Mouse (Mus musculus) A20 (cell line): ENCODE results near the gene Gm4141.
"Not testable (repeated sequence)": the region's sequence is repeated elsewhere in the genome, so short reads cannot be mapped to it uniquely, and the experiment has no call there.

Source experiments
- DNase-seq: peaks from one replicate; pipeline ENCODE4 v3.0.0-alpha.2; 2011; ENCODE audit warnings: low read depth, low spot score

The Gm4141 gene

DNA sequence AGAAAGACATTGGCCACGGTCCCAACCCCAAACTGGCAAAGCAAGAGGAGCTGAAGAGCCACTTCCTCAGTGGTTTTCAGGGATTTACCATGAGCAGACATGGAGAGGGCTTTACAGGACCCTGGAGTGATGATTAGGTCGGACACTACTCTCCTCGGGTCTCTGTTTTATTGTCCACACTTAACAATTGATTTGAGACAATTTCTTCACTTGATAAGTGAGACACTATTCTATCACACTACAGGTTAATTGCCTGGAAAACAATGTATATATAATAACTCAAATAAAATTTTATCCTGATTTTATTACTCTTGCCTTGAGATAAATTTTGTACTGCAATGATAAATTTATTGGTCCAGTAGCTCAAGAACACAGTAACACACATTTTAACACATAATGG, at the start of gene Gm4141:
Gene Gm4141, minus strand, starts transcription at position 101 of the 400 bp plus-strand sequence.
- not testable (repeated sequence) for DNase-seq

DNA sequence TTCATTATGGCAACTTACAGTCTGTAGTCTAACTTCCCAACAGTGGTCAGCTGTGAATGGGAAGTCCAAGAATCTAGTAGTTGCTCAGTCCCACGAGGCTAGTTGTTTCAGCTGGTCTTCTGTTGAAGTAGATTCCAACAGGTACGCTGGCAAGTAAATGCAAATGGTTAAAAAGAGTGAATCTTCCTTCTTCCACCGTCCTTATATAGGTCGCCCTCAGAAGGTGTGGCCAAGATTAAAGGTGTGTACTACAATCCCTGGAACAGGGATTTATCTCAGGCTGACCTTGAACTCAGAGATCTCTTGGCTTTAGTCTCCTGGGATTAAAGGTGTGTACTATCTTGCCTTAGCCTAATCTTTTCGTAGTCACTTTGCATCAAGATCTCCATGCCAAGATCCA, 22.9 kb upstream of the Gm4141 start, which contains the start of gene Gm4513:
Gene Gm4513, minus strand, starts transcription at position 101 of the 400 bp plus-strand sequence.
- not testable (repeated sequence) for DNase-seq

DNA sequence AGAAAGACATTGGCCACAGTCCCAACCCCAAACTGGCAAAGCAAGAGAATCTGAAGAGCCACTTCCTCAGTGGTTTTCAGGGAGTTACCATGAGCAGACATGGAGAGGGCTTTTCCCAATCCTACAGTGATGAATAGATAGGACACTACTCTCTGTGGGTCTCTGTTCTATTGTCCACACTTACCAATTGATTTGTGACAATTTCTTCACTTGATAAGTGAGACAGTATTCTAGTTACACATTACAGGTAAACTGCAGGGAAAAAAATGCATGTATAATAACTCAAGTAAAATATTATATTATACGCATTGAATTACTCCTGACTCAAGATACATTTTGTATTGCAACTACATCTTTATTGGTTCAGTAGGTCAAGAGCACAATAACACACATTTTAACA, 30.4 kb downstream of the Gm4141 start, which contains the start of gene Gm5726:
Gene Gm5726, minus strand, starts transcription at position 101 of the 400 bp plus-strand sequence.
- not testable (repeated sequence) for DNase-seq

DNA sequence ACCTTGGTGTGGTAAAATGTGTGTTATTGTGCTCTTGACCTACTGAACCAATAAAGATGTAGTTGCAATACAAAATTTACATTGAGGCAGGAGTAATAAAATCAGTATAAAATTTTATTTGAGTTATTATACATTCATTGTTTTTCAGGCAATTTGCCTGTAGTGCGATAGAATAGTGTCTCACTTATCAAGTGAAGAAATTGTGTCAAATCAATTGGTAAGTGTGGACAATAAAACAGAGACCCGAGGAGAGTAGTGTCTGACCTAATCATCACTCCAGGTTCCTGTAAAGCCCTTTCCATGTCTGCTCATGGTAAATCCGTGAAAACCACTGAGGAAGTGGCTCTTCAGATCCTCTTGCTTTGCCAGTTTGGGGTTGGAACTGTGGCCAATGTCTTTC, 42.5 kb downstream of the Gm4141 start, which contains the start of gene Vmn1r104:
Gene Vmn1r104, plus strand, starts transcription at position 301 of the 400 bp plus-strand sequence.
- DNase-seq = not testable (repeated sequence)
